Mouse (Mus musculus) ES-E14 (cell line): Measurements from ENCODE around the gene Bpifb4. TPM values are rescaled to one million over a fixed set of nuclear protein-coding genes. Genes with fewer than 3 reads are reported as not detected.

ENCODE experiments used
- DNase-seq: peaks from one replicate; pipeline ENCODE4 v3.0.0-alpha.2; 2013; ENCODE audit warnings: low read depth, low spot score
- H3K27ac ChIP-seq: 2 replicates; pipeline ENCODE4 v1.5.1; 2012; ENCODE audit warnings: low read depth, mild to moderate bottlenecking, low read length, moderate library complexity, mixed read lengths; ENCODE audit not compliant: poor library complexity, insufficient read depth, severe bottlenecking
- H3K36me3 ChIP-seq: 2 replicates; pipeline ENCODE4 v1.6.1; 2012; ENCODE audit warnings: mild to moderate bottlenecking, low read length, moderate library complexity, mixed read lengths; ENCODE audit not compliant: control insufficient read depth, poor library complexity, insufficient read depth, severe bottlenecking
- H3K4me1 ChIP-seq, 2 experiments: fragments of 150-350 bp in 1 of 2; sonication (generic) in 1 of 2; 2 replicates each; pipeline ENCODE4 v1.6.1; 2012; ENCODE audit warnings: low read length in 2 of 2, mild to moderate bottlenecking in 1 of 2, mixed read lengths in 1 of 2; ENCODE audit not compliant: control insufficient read depth in 2 of 2, insufficient read depth in 2 of 2, poor library complexity in 1 of 2
- H3K4me3 ChIP-seq, 2 experiments: fragments of 150-350 bp in 1 of 2; sonication (generic) in 1 of 2; 2 replicates each; pipeline ENCODE4 v1.5.1; 2012; ENCODE audit warnings: low read length in 2 of 2, low read depth in 1 of 2, mild to moderate bottlenecking in 1 of 2, mixed read lengths in 1 of 2; ENCODE audit not compliant: insufficient read depth in 1 of 2, poor library complexity in 1 of 2, severe bottlenecking in 1 of 2
- H3K9ac ChIP-seq: 2 replicates; pipeline ENCODE4 v1.6.1; 2012; ENCODE audit warnings: low read depth, mild to moderate bottlenecking, low read length, mixed read lengths; ENCODE audit not compliant: poor library complexity, insufficient read depth, severe bottlenecking
- H3K9me3 ChIP-seq: fragments of 150-350 bp; sonication (generic); 2 replicates; pipeline ENCODE4 v1.6.1; 2012; ENCODE audit warnings: low read depth, mild to moderate bottlenecking, low read length; ENCODE audit not compliant: control insufficient read depth, insufficient read depth
- CHD2 ChIP-seq: IDR thresholded peaks from 2 replicates; pipeline ENCODE4 v1.6.1; 2014; ENCODE audit warnings: mild to moderate bottlenecking, low read depth, low read length, inconsistent platforms
- HCFC1 ChIP-seq: IDR thresholded peaks from 2 replicates; pipeline ENCODE4 v1.6.1; 2012; ENCODE audit warnings: low read length, inconsistent platforms, borderline replicate concordance; ENCODE audit not compliant: insufficient read depth
- MAFK ChIP-seq: IDR thresholded peaks from 2 replicates; pipeline ENCODE4 v1.6.1; 2014; ENCODE audit warnings: mild to moderate bottlenecking, low read depth, low read length, inconsistent platforms; ENCODE audit not compliant: insufficient read depth
- ZC3H11A ChIP-seq: IDR thresholded peaks from 2 replicates; pipeline ENCODE4 v1.6.1; 2012; ENCODE audit warnings: low read depth, mild to moderate bottlenecking, inconsistent platforms, low read length, borderline replicate concordance
- ZNF384 ChIP-seq: IDR thresholded peaks from 2 replicates; pipeline ENCODE4 v1.6.1; 2012; ENCODE audit warnings: low read depth, low read length, inconsistent platforms
- in situ Hi-C, 2 experiments: fragments of 600-800 bp; cut with MboI; formaldehyde crosslinking; loops; one replicate each; pipeline ENCODE4 v1.15.1; 2025; ENCODE audit warnings: low sequenced_read_pairs in 2 of 2, inconsistent platforms in 1 of 2; ENCODE audit not compliant: unreplicated experiment in 2 of 2
- total RNA-seq: library from RNA; depleted of rRNA; stranded (reverse); fragments of 300-350 nt; gene quantifications from 2 replicates; pipeline ENCODE4 v1.2.3, GENCODE M21; 2012

Gene Bpifb4
- total RNA-seq, 1 experiment: not detected

DNA sequence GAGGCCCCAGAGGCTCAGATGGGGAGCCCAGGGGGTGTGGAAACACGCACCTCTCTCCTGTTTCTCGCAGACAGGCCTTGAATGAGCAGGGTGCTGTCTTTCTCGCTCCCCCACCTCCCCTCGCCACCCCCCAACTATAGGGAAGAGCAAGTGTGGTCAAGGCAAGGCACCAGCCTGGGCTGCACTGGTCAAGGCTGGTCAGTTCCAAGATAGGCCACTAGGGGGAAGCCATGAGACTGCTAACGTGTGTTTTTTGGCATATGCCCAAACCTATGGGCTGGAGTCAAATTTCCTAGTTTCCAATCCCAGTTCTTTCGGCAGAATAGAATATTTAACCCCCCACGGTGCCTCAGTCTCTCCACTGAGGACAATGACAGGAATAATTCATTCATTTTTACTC is 57.8 kb downstream of the Bpifb4 start:
- H3K4me1 ChIP-seq: no peaks in the 10 kb centered on the region
- H3K27ac ChIP-seq: no peak overlapping the region
- peak; percentile 42 for DNase-seq
- no peak overlapping the region for H3K9ac ChIP-seq
- no peaks in the 10 kb centered on the region for H3K36me3 ChIP-seq
- no peaks in the 10 kb centered on the region for H3K9me3 ChIP-seq
- in situ Hi-C loops: no loop called here
- no peak; the same call in 1 of the 2 replicates for TF ChIP-seq ZC3H11A
- H3K4me3 ChIP-seq: no peak overlapping the region

DNA sequence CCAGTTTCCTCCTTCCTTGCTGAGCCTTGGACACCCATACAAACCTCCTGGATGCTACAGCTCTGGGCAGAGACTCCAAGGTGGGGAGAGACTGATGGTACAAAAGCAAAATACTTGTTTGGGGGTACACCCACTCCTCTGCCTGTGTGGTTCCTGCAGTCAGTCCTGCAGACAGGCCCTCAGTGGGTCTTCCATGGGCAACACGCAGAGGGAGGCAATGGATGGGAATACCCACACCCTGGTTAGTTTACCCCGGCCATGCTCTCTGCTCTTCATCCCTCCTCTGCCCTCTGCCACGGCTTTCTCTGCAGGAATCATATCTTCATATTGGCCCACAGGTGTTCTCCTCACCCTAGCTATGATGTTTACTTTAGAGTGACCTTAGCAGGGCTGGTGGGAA is 62.5 kb downstream of the Bpifb4 start:
- no peaks in the 10 kb centered on the region for H3K9me3 ChIP-seq
- no peak overlapping the region for H3K4me3 ChIP-seq
- no peak overlapping the region for H3K9ac ChIP-seq
- DNase-seq: no peak
- TF ChIP-seq ZNF384: no peak
- no peaks in the 10 kb centered on the region for H3K4me1 ChIP-seq
- H3K27ac ChIP-seq: no peak overlapping the region
- H3K36me3 ChIP-seq: no peaks in the 10 kb centered on the region
- in situ Hi-C loops: no loop called here

DNA sequence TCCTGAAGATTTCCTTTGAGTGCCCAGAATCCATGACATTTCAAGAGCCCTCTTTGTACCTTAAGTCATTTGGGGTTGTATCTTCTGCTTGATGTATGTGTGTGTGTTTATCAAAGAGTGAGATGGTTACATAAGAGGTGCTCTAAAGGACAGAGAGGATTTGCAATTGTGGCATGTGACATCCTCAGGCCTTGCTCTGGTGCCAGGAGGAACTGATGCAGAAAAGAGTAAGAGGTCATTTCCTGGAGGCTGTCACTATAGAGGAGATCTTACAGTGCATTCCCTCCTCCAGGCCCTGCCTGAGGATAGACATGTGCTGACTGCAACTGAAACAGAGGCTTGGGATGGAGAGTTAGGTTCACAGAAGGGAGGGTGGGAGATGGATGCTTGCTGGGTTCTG is 63.0 kb downstream of the Bpifb4 start:
- Histone ChIP-seq H3K9me3 (no peaks in the 10 kb centered on the region), H3K9ac (no peak overlapping the region), H3K27ac (no peak overlapping the region), H3K4me1 (no peaks in the 10 kb centered on the region), H3K36me3 (no peaks in the 10 kb centered on the region), H3K4me3 (no peak overlapping the region)
- in situ Hi-C loops: no loop called here
- TF ChIP-seq ZNF384 (no peak), CHD2 (no peak), ZC3H11A (no peak), MAFK (no peak), HCFC1 (no peak)
- DNase-seq: no peak

DNA sequence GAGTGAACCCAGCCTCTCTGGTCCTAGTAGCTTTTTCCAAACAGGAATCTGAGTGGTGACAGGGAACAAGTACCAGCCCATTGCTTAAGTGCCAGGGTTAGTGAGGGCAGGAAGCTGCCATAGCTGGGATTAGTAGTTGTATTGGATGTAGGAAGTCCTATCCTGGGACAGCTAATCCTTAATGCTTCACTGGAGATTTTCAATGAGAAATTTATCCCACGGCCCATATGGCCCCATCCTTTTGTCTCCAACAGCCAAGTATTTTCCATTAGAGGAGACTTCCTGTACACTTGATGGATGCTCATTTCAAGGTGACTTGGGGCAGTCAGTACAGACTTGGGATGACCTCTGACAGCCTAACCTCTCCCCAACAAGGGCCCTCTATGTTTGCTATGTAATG is 66.4 kb downstream of the Bpifb4 start:
- Histone ChIP-seq H3K27ac (no peak overlapping the region), H3K36me3 (no peaks in the 10 kb centered on the region), H3K4me3 (no peak overlapping the region), H3K9ac (no peak overlapping the region), H3K4me1 (no peaks in the 10 kb centered on the region), H3K9me3 (no peaks in the 10 kb centered on the region)
- in situ Hi-C loops: no loop called here
- no peak for TF ChIP-seq ZNF384
- no peak for TF ChIP-seq HCFC1
- TF ChIP-seq CHD2: no peak
- no peak for TF ChIP-seq ZC3H11A
- no peak for TF ChIP-seq MAFK
- no peak for DNase-seq

DNA sequence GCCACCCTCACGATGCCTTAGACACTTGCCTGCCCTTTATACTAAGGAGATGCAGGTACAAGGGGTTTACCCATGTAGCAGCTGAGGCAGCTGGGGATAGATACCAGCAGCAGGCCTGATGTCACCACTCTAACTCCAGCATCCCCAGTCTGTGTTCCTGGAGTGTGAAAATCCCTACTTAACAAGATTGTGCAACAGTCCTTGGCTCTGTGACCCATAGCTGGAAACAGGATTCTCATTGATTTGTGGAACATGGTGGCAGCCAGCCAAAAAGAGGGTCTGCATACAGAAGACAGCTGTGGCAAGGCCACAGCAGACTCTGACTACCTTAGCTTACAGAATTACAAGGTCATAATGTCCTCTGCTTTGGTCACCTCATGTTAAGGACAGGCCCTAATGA is 67.1 kb downstream of the Bpifb4 start:
- no peak for DNase-seq
- no peak overlapping the region for H3K27ac ChIP-seq
- H3K9me3 ChIP-seq: no peaks in the 10 kb centered on the region
- H3K4me1 ChIP-seq: no peaks in the 10 kb centered on the region
- H3K4me3 ChIP-seq: no peak overlapping the region
- in situ Hi-C loops: no loop called here
- no peak for TF ChIP-seq HCFC1
- TF ChIP-seq ZNF384: no peak
- TF ChIP-seq CHD2: no peak
- no peak for TF ChIP-seq MAFK
- TF ChIP-seq ZC3H11A: no peak
- no peak overlapping the region for H3K9ac ChIP-seq
- no peaks in the 10 kb centered on the region for H3K36me3 ChIP-seq
